Mouse (Mus musculus) limb, embryonic 15.5 days (tissue): ENCODE measurements around the gene Stk35. TPM values are rescaled to one million over a fixed set of nuclear protein-coding genes. Genes with fewer than 3 reads are reported as not detected.

Experiments
- ATAC-seq: fragments of 200-750 bp; cut with Nextera tagmentation; 2 replicates; pipeline ENCODE4 v1.8.0; 2017; ENCODE audit warnings: low read depth, moderate TSS enrichment; ENCODE audit not compliant: insufficient number of reproducible peaks, low FRiP score, low TSS enrichment
- H3K27ac ChIP-seq: fragments of 300-500 bp; sonication (generic); 2 replicates; pipeline ENCODE4 v1.5.1; 2015; ENCODE audit warnings: moderate library complexity, mild to moderate bottlenecking, inconsistent platforms
- H3K27me3 ChIP-seq: fragments of 300-500 bp; sonication (generic); 2 replicates; pipeline ENCODE4 v1.6.1; 2015; ENCODE audit warnings: inconsistent platforms
- H3K36me3 ChIP-seq: fragments of 300-500 bp; sonication (generic); 2 replicates; pipeline ENCODE4 v1.6.1; 2015; ENCODE audit warnings: inconsistent platforms
- H3K4me1 ChIP-seq: fragments of 300-500 bp; sonication (generic); 2 replicates; pipeline ENCODE4 v1.6.1; 2015; ENCODE audit warnings: inconsistent platforms
- H3K4me2 ChIP-seq: fragments of 300-500 bp; sonication (generic); 2 replicates; pipeline ENCODE4 v1.6.1; 2015; ENCODE audit warnings: mild to moderate bottlenecking, inconsistent platforms
- H3K4me3 ChIP-seq: fragments of 300-500 bp; sonication (generic); 2 replicates; pipeline ENCODE4 v1.5.1; 2015; ENCODE audit warnings: mild to moderate bottlenecking, inconsistent platforms
- H3K9ac ChIP-seq: fragments of 300-500 bp; sonication (generic); 2 replicates; pipeline ENCODE4 v1.6.1; 2015; ENCODE audit warnings: inconsistent platforms
- H3K9me3 ChIP-seq: fragments of 300-500 bp; sonication (generic); 2 replicates; pipeline ENCODE4 v1.6.1; 2016; ENCODE audit warnings: inconsistent platforms
- WGBS: fragments of 180-500 bp; shearing (Covaris S2); methylation state at CpG from one replicate; pipeline ENCODE4 v1.1.7; 2015; 5-methylcytosine and 5-hydroxymethylcytosine counted together
- polyA plus RNA-seq: library from polyadenylated mRNA; unstranded; fragments of >200 nt; fragmentation: Nextera tagmentation; extraction: Ambion mirVana; gene quantifications from 2 replicates; pipeline ENCODE4 v1.2.1, GENCODE M21; 2015

Stk35 gene
- polyA plus RNA-seq, 1 experiment from 2014 or later: 10.0 TPM

GRCm38 (mm10) chr2:129817603-129818257, 17.4 kb downstream of the Stk35 start:
- 86% methylated on average over 5 of the region's 5 CpGs for WGBS
- Histone ChIP-seq H3K36me3 (peaks cover 21% of the 10 kb centered on the region; the same call in 1 of the 2 replicates), H3K4me2 (no peak overlapping the region), H3K9me3 (no peaks in the 10 kb centered on the region), H3K27me3 (no peaks in the 10 kb centered on the region), H3K27ac (no peak overlapping the region), H3K4me1 (peaks cover 21% of the 10 kb centered on the region; the same call in 1 of the 2 replicates), H3K4me3 (no peak overlapping the region), H3K9ac (no peak overlapping the region)
- ATAC-seq: no peak

- H3K27ac ChIP-seq: no peak overlapping the region
- ATAC-seq: no peak
- no peaks in the 10 kb centered on the region for H3K9me3 ChIP-seq
- H3K9ac ChIP-seq: no peak overlapping the region
- peaks cover 24% of the 10 kb centered on the region; the same call in 1 of the 2 replicates for H3K36me3 ChIP-seq
- no peak overlapping the region for H3K4me3 ChIP-seq
- H3K4me1 ChIP-seq: peaks cover 21% of the 10 kb centered on the region; the same call in 1 of the 2 replicates
- no peak overlapping the region for H3K4me2 ChIP-seq
- H3K27me3 ChIP-seq: no peaks in the 10 kb centered on the region
- 71% methylated on average over 2 of the region's 2 CpGs for WGBS
Measured at GRCm38 (mm10) chr2:129818868-129819267, 18.6 kb downstream of the Stk35 start.

GRCm38 (mm10) chr2:129819531-129819930, 19.2 kb downstream of the Stk35 start:
- peaks cover 21% of the 10 kb centered on the region; the same call in 1 of the 2 replicates for H3K4me1 ChIP-seq
- H3K9me3 ChIP-seq: no peaks in the 10 kb centered on the region
- no peak overlapping the region for H3K4me3 ChIP-seq
- H3K27ac ChIP-seq: no peak overlapping the region
- 75% methylated on average over 2 of the region's 2 CpGs for WGBS
- no peak overlapping the region for H3K4me2 ChIP-seq
- no peak for ATAC-seq
- no peak overlapping the region for H3K9ac ChIP-seq
- no peaks in the 10 kb centered on the region for H3K27me3 ChIP-seq
- H3K36me3 ChIP-seq: peaks cover 28% of the 10 kb centered on the region

GRCm38 (mm10) chr2:129819951-129820350, 19.6 kb downstream of the Stk35 start:
- no peak overlapping the region for H3K4me3 ChIP-seq
- 92% methylated on average over 1 of the region's 1 CpGs for WGBS
- no peaks in the 10 kb centered on the region for H3K9me3 ChIP-seq
- H3K27ac ChIP-seq: no peak overlapping the region
- H3K27me3 ChIP-seq: no peaks in the 10 kb centered on the region
- ATAC-seq: no peak
- no peak overlapping the region for H3K9ac ChIP-seq
- no peak overlapping the region for H3K4me2 ChIP-seq
- H3K4me1 ChIP-seq: peaks cover 21% of the 10 kb centered on the region; the same call in 1 of the 2 replicates
- peaks cover 28% of the 10 kb centered on the region for H3K36me3 ChIP-seq

- Histone ChIP-seq H3K4me2 (no peak overlapping the region), H3K27me3 (no peaks in the 10 kb centered on the region), H3K27ac (no peak overlapping the region), H3K36me3 (peaks cover 24% of the 10 kb centered on the region), H3K9me3 (no peaks in the 10 kb centered on the region), H3K9ac (no peak overlapping the region), H3K4me3 (no peak overlapping the region), H3K4me1 (peaks cover 19% of the 10 kb centered on the region; the same call in 1 of the 2 replicates)
- ATAC-seq: no peak
- 78% methylated on average over 8 of the region's 8 CpGs for WGBS
Measured at GRCm38 (mm10) chr2:129821021-129821420, 20.7 kb downstream of the Stk35 start.

- WGBS: 92% methylated on average over 5 of the region's 5 CpGs
- no peak overlapping the region for H3K9ac ChIP-seq
- H3K4me1 ChIP-seq: peaks cover 14% of the 10 kb centered on the region; the same call in 1 of the 2 replicates
- ATAC-seq: no peak
- no peaks in the 10 kb centered on the region for H3K27me3 ChIP-seq
- H3K4me2 ChIP-seq: no peak overlapping the region
- no peak overlapping the region for H3K27ac ChIP-seq
- H3K36me3 ChIP-seq: peaks cover 22% of the 10 kb centered on the region
- no peaks in the 10 kb centered on the region for H3K9me3 ChIP-seq
- no peak overlapping the region for H3K4me3 ChIP-seq
Measured at GRCm38 (mm10) chr2:129821568-129821967, 21.3 kb downstream of the Stk35 start.

- no peak for ATAC-seq
- Histone ChIP-seq H3K27ac (no peak overlapping the region), H3K4me1 (peaks cover 7% of the 10 kb centered on the region; the same call in 1 of the 2 replicates), H3K9me3 (no peaks in the 10 kb centered on the region), H3K4me2 (no peak overlapping the region), H3K4me3 (no peak overlapping the region), H3K36me3 (peaks cover 26% of the 10 kb centered on the region), H3K27me3 (no peaks in the 10 kb centered on the region), H3K9ac (no peak overlapping the region)
- 98% methylated on average over 2 of the region's 2 CpGs for WGBS
Measured at GRCm38 (mm10) chr2:129823310-129823709, 23.0 kb downstream of the Stk35 start.

GRCm38 (mm10) chr2:129824254-129824653, 23.9 kb downstream of the Stk35 start:
- Histone ChIP-seq H3K4me3 (no peak overlapping the region), H3K36me3 (peaks cover 36% of the 10 kb centered on the region), H3K9me3 (no peaks in the 10 kb centered on the region), H3K4me1 (no peaks in the 10 kb centered on the region), H3K4me2 (no peak overlapping the region), H3K9ac (no peak overlapping the region), H3K27me3 (no peaks in the 10 kb centered on the region), H3K27ac (no peak overlapping the region)
- WGBS: 84% methylated on average over 6 of the region's 6 CpGs
- ATAC-seq: no peak

- ATAC-seq: no peak
- Histone ChIP-seq H3K27ac (no peak overlapping the region), H3K4me1 (peaks cover 9% of the 10 kb centered on the region), H3K9me3 (no peaks in the 10 kb centered on the region), H3K36me3 (peaks cover 50% of the 10 kb centered on the region), H3K4me3 (no peak overlapping the region), H3K27me3 (no peaks in the 10 kb centered on the region), H3K9ac (no peak overlapping the region), H3K4me2 (no peak overlapping the region)
- WGBS: 95% methylated on average over 3 of the region's 3 CpGs
Measured at GRCm38 (mm10) chr2:129826141-129826540, 25.8 kb downstream of the Stk35 start.

GRCm38 (mm10) chr2:129832993-129833392, 32.7 kb downstream of the Stk35 start:
- 84% methylated on average over 4 of the region's 4 CpGs for WGBS
- no peaks in the 10 kb centered on the region for H3K9me3 ChIP-seq
- no peaks in the 10 kb centered on the region for H3K27me3 ChIP-seq
- H3K4me2 ChIP-seq: no peak overlapping the region
- peaks cover 36% of the 10 kb centered on the region for H3K36me3 ChIP-seq
- H3K27ac ChIP-seq: no peak overlapping the region
- H3K4me1 ChIP-seq: peaks cover 22% of the 10 kb centered on the region
- H3K9ac ChIP-seq: no peak overlapping the region
- H3K4me3 ChIP-seq: no peak overlapping the region
- ATAC-seq: no peak

GRCm38 (mm10) chr2:129834221-129834620, 33.9 kb downstream of the Stk35 start:
- ATAC-seq: no peak

GRCm38 (mm10) chr2:129834881-129835280, 34.6 kb downstream of the Stk35 start:
- Histone ChIP-seq H3K36me3 (peaks cover 17% of the 10 kb centered on the region), H3K9ac (no peak overlapping the region), H3K4me1 (peaks cover 22% of the 10 kb centered on the region), H3K4me3 (no peak overlapping the region), H3K27me3 (no peaks in the 10 kb centered on the region), H3K27ac (no peak overlapping the region), H3K4me2 (no peak overlapping the region), H3K9me3 (no peaks in the 10 kb centered on the region)
- no peak for ATAC-seq
- WGBS: 86% methylated on average over 6 of the region's 6 CpGs

More at GRCm38 (mm10) chr2:129834221-129834620, 33.9 kb downstream of the Stk35 start:
- no peaks in the 10 kb centered on the region for H3K9me3 ChIP-seq
- no peak overlapping the region for H3K27ac ChIP-seq
- H3K27me3 ChIP-seq: no peaks in the 10 kb centered on the region
- peaks cover 22% of the 10 kb centered on the region for H3K4me1 ChIP-seq
- no peak overlapping the region for H3K4me2 ChIP-seq
- 56% methylated on average over 1 of the region's 1 CpGs for WGBS
- H3K4me3 ChIP-seq: no peak overlapping the region
- H3K36me3 ChIP-seq: peaks cover 24% of the 10 kb centered on the region
- H3K9ac ChIP-seq: no peak overlapping the region
